Mouse (Mus musculus): ENCODE results near the gene Gm20532. TPM values are rescaled to one million over a fixed set of nuclear protein-coding genes. Genes with fewer than 3 reads are reported as not detected.

Gm20532 gene
- polyA plus RNA-seq, 1 experiment from 2014 or later = not detected

DNA sequence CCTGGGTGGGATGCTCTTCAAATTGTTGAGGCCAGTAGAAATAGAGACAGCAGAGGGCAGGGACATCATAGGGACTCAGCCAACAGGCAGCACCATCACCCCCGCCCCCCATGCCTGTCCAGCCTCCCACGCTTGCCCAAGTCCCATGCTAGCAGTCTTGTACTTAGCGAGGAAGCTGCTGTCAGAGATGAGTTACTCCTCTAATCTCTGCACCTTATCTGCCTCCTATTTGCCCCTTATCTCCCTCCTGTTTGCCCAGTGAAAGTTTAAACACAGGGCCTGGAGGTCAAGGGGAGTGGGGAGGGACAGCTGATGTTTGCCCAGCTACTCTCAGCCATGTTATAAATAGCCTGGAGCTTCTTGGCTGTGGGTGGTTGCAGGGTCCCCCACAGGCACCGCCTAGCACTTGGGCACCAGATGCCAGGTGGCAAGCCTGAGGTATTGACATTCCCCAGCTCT is 29.9 kb upstream of the Gm20532 start:
- 35% methylated on average over 4 of the region's 4 CpGs for WGBS
- peak overlapping the region; percentile 42; the same call in 1 of the 2 replicates for H3K9ac ChIP-seq (ENCODE audit: low read length)

DNA sequence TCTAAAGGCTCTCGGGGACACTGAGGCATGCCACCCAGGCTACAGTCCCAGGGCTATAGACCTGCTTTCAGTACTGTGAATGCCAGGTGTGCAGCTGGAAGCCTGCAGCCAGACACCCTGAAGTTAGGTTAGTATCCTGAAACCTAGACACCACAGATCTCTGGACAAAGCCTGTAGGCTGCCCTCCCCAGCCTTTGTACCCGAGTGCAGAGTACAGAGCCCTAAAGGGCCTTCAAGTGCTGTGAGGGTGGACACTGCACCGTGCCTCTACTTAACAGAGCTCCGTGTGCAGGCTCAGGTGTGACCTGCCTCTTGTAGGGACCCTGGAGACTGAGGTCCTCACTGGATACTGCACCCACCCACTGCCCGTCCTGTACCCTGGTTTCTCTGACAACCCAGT is 25.9 kb upstream of the Gm20532 start:
- H3K36me3 ChIP-seq (ENCODE audit: control insufficient read depth, insufficient read depth, low read length) = no peaks in the 10 kb centered on the region
- H3K4me1 ChIP-seq (ENCODE audit: control insufficient read depth in 2 of 2, insufficient read depth in 2 of 2, low read length in 2 of 2) = peaks cover 10 to 16% of the 10 kb centered on the region in 2 experiments
- 78% methylated on average over 5 of the region's 5 CpGs for WGBS
- H3K4me3 ChIP-seq (ENCODE audit: control insufficient read depth in 1 of 2, insufficient read depth in 1 of 2, low read depth in 1 of 2, low read length in 2 of 2) = no peak overlapping the region
- no peak for ATAC-seq (ENCODE audit: insufficient number of reproducible peaks, insufficient read depth, low FRiP score, low read depth)
- H3K9me3 ChIP-seq (ENCODE audit: control insufficient read depth, low read length) = no peaks in the 10 kb centered on the region
- H3K9ac ChIP-seq (ENCODE audit: low read length) = no peak overlapping the region
- H3K27ac ChIP-seq (replicated peaks in 1 of 2; ENCODE audit: control insufficient read depth in 1 of 2, insufficient read depth in 1 of 2, low read depth in 2 of 2, low read length in 2 of 2) = no peak overlapping the region
- H3K27me3 ChIP-seq (ENCODE audit: control insufficient read depth, insufficient read depth, low read length) = no peaks in the 10 kb centered on the region
- H3K4me2 ChIP-seq (ENCODE audit: low read length) = no peak overlapping the region

More for the DNA sequence above, 29.9 kb upstream of the Gm20532 start:
- H3K4me3 ChIP-seq (ENCODE audit: control insufficient read depth in 1 of 2, insufficient read depth in 1 of 2, low read depth in 1 of 2, low read length in 2 of 2) = no peak overlapping the region
- no peaks in the 10 kb centered on the region for H3K36me3 ChIP-seq (ENCODE audit: control insufficient read depth, insufficient read depth, low read length)
- H3K4me2 ChIP-seq (ENCODE audit: low read length) = peak overlapping the region; percentile 22
- H3K27me3 ChIP-seq (ENCODE audit: control insufficient read depth, insufficient read depth, low read length) = no peaks in the 10 kb centered on the region
- H3K9me3 ChIP-seq (ENCODE audit: control insufficient read depth, low read length) = no peaks in the 10 kb centered on the region
- peak overlapping the region in 1 of 2 experiments; percentile 45; a peak in 1 of 4 replicates for H3K27ac ChIP-seq (replicated peaks in 1 of 2; ENCODE audit: control insufficient read depth in 1 of 2, insufficient read depth in 1 of 2, low read depth in 2 of 2, low read length in 2 of 2)
- ATAC-seq (ENCODE audit: insufficient number of reproducible peaks, insufficient read depth, low FRiP score, low read depth) = no peak
- peaks cover 15 to 22% of the 10 kb centered on the region in 2 experiments for H3K4me1 ChIP-seq (ENCODE audit: control insufficient read depth in 2 of 2, insufficient read depth in 2 of 2, low read length in 2 of 2)

DNA sequence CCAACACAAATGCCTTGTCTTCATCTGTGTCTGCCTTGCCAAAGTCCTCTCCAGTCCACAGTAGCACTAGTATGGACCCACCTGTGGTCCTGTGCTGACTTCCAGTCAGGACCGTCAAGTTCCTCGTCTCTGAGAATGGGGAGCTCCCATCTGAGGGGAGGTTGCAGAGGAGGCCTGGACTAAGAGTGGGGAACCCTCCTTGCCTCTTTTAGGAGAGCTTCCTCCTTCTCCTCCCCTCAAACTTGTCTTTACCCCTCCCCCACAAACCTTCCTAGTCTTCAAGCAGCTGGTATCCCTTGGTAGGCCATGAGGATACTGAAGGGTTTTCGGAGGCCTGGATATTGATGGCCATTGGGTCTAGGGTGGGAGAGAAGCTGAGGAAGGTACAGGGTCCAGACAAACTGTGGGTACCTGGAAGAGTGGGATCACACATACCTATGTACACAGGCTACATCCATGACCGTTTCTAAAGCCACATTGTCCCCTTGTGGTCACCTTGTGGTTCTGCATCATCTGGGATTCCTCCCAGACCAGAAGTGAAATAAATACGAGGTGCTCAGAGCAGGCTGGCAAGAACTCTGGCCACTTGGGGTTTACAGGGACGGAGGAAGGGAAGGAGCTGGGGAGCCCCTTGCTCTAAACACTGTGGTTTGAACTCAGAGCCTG is 25.0 kb upstream of the Gm20532 start:
- no peaks in the 10 kb centered on the region for H3K27me3 ChIP-seq (ENCODE audit: control insufficient read depth, insufficient read depth, low read length)
- H3K4me2 ChIP-seq (ENCODE audit: low read length) = no peak overlapping the region
- no peaks in the 10 kb centered on the region for H3K36me3 ChIP-seq (ENCODE audit: control insufficient read depth, insufficient read depth, low read length)
- H3K4me3 ChIP-seq (ENCODE audit: control insufficient read depth in 1 of 2, insufficient read depth in 1 of 2, low read depth in 1 of 2, low read length in 2 of 2) = no peak overlapping the region
- WGBS = 45% methylated on average over 6 of the region's 6 CpGs
- peaks cover 9 to 13% of the 10 kb centered on the region in 2 experiments for H3K4me1 ChIP-seq (ENCODE audit: control insufficient read depth in 2 of 2, insufficient read depth in 2 of 2, low read length in 2 of 2)
- no peaks in the 10 kb centered on the region for H3K9me3 ChIP-seq (ENCODE audit: control insufficient read depth, low read length)
- H3K27ac ChIP-seq (replicated peaks in 1 of 2; ENCODE audit: control insufficient read depth in 1 of 2, insufficient read depth in 1 of 2, low read depth in 2 of 2, low read length in 2 of 2) = no peak overlapping the region
- ATAC-seq (ENCODE audit: insufficient number of reproducible peaks, insufficient read depth, low FRiP score, low read depth) = no peak
- H3K9ac ChIP-seq (ENCODE audit: low read length) = no peak overlapping the region

DNA sequence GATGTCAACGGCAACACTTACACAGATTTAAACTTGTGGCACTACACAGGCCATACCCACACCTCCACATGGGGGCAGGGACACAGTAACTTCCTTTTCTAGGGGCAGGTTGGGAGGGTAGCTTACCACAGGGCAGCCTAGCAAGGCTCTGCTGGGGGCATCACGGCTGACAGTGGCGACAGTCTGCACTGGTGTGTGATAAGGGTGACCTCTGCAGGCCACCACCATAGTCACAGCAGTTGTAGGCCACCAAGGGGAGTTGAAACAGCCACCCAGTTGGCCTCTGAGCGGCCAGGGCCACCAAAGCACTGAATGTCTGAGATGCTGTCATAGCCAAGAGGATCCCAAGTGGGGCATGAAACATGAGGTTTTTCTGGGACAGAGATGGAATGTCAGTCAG is 20.2 kb upstream of the Gm20532 start:
- WGBS = 9% methylated on average over 4 of the region's 4 CpGs
- H3K4me1 ChIP-seq (ENCODE audit: control insufficient read depth in 2 of 2, insufficient read depth in 2 of 2, low read length in 2 of 2) = peaks cover 5 to 6% of the 10 kb centered on the region in 2 experiments; a peak in 3 of 4 replicates
- H3K9me3 ChIP-seq (ENCODE audit: control insufficient read depth, low read length) = no peaks in the 10 kb centered on the region
- no peak overlapping the region for H3K9ac ChIP-seq (ENCODE audit: low read length)
- no peak overlapping the region for H3K27ac ChIP-seq (replicated peaks in 1 of 2; ENCODE audit: control insufficient read depth in 1 of 2, insufficient read depth in 1 of 2, low read depth in 2 of 2, low read length in 2 of 2)
- no peaks in the 10 kb centered on the region for H3K27me3 ChIP-seq (ENCODE audit: control insufficient read depth, insufficient read depth, low read length)
- ATAC-seq (ENCODE audit: insufficient number of reproducible peaks, insufficient read depth, low FRiP score, low read depth) = no peak
- H3K4me3 ChIP-seq (ENCODE audit: control insufficient read depth in 1 of 2, insufficient read depth in 1 of 2, low read depth in 1 of 2, low read length in 2 of 2) = no peak overlapping the region
- H3K36me3 ChIP-seq (ENCODE audit: control insufficient read depth, insufficient read depth, low read length) = no peaks in the 10 kb centered on the region
- H3K4me2 ChIP-seq (ENCODE audit: low read length) = no peak overlapping the region

DNA sequence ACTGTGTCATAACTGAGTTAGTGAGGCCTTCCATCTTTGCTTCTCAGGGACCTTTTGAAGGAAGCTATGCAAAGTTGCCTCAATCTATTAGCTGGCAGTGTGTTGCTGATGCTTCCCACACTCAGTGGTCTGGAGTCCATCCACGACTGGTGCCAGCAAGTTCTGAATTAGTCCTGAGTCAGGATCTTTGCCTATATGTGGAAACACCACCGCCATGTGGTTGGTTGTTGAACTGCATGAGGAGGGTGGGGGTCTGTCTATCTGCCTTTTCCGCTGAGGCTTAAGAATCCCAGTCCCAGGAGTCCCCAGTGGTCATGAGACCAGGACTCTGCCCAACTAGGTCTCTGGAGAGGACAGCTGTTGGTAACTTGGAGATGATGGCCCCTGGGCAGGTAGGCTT is 16.4 kb upstream of the Gm20532 start:
- no peak overlapping the region for H3K9ac ChIP-seq (ENCODE audit: low read length)
- no peak overlapping the region for H3K4me2 ChIP-seq (ENCODE audit: low read length)
- WGBS = 16% methylated on average over 3 of the region's 3 CpGs
- no peaks in the 10 kb centered on the region for H3K27me3 ChIP-seq (ENCODE audit: control insufficient read depth, insufficient read depth, low read length)
- H3K4me1 ChIP-seq (ENCODE audit: control insufficient read depth in 2 of 2, insufficient read depth in 2 of 2, low read length in 2 of 2) = peaks cover 32 to 41% of the 10 kb centered on the region in 2 experiments
- H3K9me3 ChIP-seq (ENCODE audit: control insufficient read depth, low read length) = no peaks in the 10 kb centered on the region
- H3K27ac ChIP-seq (replicated peaks in 1 of 2; ENCODE audit: control insufficient read depth in 1 of 2, insufficient read depth in 1 of 2, low read depth in 2 of 2, low read length in 2 of 2) = peak overlapping the region; percentile 42 to 86
- ATAC-seq (ENCODE audit: insufficient number of reproducible peaks, insufficient read depth, low FRiP score, low read depth) = no peak
- H3K36me3 ChIP-seq (ENCODE audit: control insufficient read depth, insufficient read depth, low read length) = no peaks in the 10 kb centered on the region
- H3K4me3 ChIP-seq (ENCODE audit: control insufficient read depth in 1 of 2, insufficient read depth in 1 of 2, low read depth in 1 of 2, low read length in 2 of 2) = no peak overlapping the region

DNA sequence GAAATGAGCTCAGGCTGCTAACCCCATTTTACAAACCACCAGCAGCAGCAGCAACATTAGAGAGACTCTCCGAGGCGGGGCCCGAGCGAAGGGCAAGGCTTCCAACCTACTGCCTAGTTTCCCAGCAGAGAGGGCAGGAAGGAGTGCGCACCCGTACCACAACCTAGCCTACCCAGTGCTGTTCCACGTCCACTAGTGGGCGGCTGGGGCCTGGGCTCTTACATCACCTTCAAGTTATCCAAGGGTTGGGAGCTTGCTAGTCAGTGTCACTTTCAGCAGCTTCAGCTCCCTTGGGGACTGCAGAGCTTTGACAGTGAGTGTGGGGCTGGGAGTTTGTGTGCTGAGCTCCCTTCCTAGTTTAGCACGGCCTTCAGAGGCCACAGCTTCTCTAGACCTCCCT is 15.0 kb upstream of the Gm20532 start:
- H3K4me3 ChIP-seq (ENCODE audit: control insufficient read depth in 1 of 2, insufficient read depth in 1 of 2, low read depth in 1 of 2, low read length in 2 of 2) = peak overlapping the region in 1 of 2 experiments; percentile 5; a peak in 1 of 4 replicates
- ATAC-seq (ENCODE audit: insufficient number of reproducible peaks, insufficient read depth, low FRiP score, low read depth) = peak; percentile 19
- H3K4me1 ChIP-seq (ENCODE audit: control insufficient read depth in 2 of 2, insufficient read depth in 2 of 2, low read length in 2 of 2) = peaks cover 40 to 49% of the 10 kb centered on the region in 2 experiments
- 47% methylated on average over 9 of the region's 9 CpGs for WGBS
- H3K9me3 ChIP-seq (ENCODE audit: control insufficient read depth, low read length) = no peaks in the 10 kb centered on the region
- H3K27me3 ChIP-seq (ENCODE audit: control insufficient read depth, insufficient read depth, low read length) = no peaks in the 10 kb centered on the region
- peak overlapping the region; percentile 48 for H3K9ac ChIP-seq (ENCODE audit: low read length)
- H3K4me2 ChIP-seq (ENCODE audit: low read length) = peak overlapping the region; percentile 32
- peak overlapping the region; percentile 81 to 86 for H3K27ac ChIP-seq (replicated peaks in 1 of 2; ENCODE audit: control insufficient read depth in 1 of 2, insufficient read depth in 1 of 2, low read depth in 2 of 2, low read length in 2 of 2)
- no peaks in the 10 kb centered on the region for H3K36me3 ChIP-seq (ENCODE audit: control insufficient read depth, insufficient read depth, low read length)

DNA sequence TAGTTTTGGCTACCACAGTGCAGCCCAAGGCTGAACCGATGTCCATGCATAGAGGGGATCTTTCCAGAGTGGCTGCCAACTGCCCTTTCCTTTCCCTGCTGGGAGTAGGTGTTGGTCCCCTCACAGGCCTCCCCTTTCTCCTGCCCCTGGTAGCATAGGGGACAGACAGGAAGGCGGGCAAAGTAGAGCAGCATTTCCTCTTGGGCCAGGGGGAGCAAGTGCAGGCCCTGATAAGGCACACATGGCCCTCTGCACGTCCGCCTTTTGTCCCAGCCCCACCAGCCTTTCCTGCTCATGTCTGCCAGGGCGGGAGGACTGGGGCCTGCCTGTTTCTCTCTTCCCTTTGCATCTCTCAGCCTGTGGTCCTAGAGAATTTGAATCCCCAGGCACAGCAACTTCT is 14.6 kb upstream of the Gm20532 start:
- no peaks in the 10 kb centered on the region for H3K36me3 ChIP-seq (ENCODE audit: control insufficient read depth, insufficient read depth, low read length)
- peaks cover 43 to 50% of the 10 kb centered on the region in 2 experiments for H3K4me1 ChIP-seq (ENCODE audit: control insufficient read depth in 2 of 2, insufficient read depth in 2 of 2, low read length in 2 of 2)
- no peaks in the 10 kb centered on the region for H3K27me3 ChIP-seq (ENCODE audit: control insufficient read depth, insufficient read depth, low read length)
- WGBS = 23% methylated on average over 5 of the region's 5 CpGs
- peak overlapping the region; percentile 32 for H3K4me2 ChIP-seq (ENCODE audit: low read length)
- H3K9me3 ChIP-seq (ENCODE audit: control insufficient read depth, low read length) = no peaks in the 10 kb centered on the region
- peak overlapping the region in 1 of 2 experiments; percentile 5; a peak in 1 of 4 replicates for H3K4me3 ChIP-seq (ENCODE audit: control insufficient read depth in 1 of 2, insufficient read depth in 1 of 2, low read depth in 1 of 2, low read length in 2 of 2)
- H3K9ac ChIP-seq (ENCODE audit: low read length) = peak overlapping the region; percentile 48
- ATAC-seq (ENCODE audit: insufficient number of reproducible peaks, insufficient read depth, low FRiP score, low read depth) = peak; percentile 70
- peak overlapping the region; percentile 81 to 86 for H3K27ac ChIP-seq (replicated peaks in 1 of 2; ENCODE audit: control insufficient read depth in 1 of 2, insufficient read depth in 1 of 2, low read depth in 2 of 2, low read length in 2 of 2)

Measured in heart, embryonic 14.5 days (tissue).